Mouse (Mus musculus) urinary bladder, postnatal 4 days (tissue): Measurements from ENCODE around the gene Sco1.
A peak's percentile ranks its signal among the peaks of the same experiment; 100 is the strongest.
"Not testable (repeated sequence)": the region's sequence is repeated elsewhere in the genome, so short reads cannot be mapped to it uniquely, and the experiment has no call there.

ENCODE experiments used
- DNase-seq, 2 experiments: peaks; one replicate each; pipeline ENCODE4 v3.0.0; 2021 to 2022; ENCODE audit warnings: low spot score in 2 of 2

Gene Sco1

DNA sequence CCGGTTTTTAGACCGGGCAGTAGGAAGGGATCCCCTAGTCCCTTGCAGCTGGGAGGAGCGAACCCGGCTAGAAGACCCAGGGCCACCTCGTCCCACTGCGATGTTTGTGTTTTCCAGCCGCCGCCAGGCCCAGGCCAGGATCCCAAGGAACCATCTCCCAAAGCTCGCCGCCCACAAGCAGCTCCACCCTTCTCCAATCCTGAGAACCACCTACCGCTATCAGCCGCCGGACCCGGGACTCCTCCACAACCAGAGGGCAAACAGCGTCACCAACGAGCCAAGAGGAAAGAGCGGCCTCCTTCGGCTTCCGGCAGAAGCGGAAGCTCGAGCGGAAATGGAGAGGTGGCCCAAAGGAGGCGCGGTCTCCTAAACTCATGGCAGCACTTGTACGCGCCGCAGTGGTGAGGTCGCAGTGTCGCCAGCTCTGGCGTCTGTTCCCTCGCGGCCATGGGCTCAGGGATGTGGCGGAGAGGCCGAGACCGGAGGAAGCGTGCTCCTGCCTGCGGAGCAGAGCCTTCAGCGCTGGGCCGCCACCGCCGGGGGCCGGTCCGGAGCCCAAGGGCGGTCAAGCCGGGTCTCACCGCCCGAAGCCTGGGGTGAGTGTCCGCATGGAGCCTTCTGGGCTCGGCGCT is at the start of gene Sco1, which contains the start of gene Adprm:
Gene Sco1 (plus strand): TSS at position 350 of the 632 bp plus-strand sequence.
Gene Adprm (minus strand): TSS at position 274 of the 632 bp plus-strand sequence.
- peak; percentile 83 to 87 for DNase-seq

DNA sequence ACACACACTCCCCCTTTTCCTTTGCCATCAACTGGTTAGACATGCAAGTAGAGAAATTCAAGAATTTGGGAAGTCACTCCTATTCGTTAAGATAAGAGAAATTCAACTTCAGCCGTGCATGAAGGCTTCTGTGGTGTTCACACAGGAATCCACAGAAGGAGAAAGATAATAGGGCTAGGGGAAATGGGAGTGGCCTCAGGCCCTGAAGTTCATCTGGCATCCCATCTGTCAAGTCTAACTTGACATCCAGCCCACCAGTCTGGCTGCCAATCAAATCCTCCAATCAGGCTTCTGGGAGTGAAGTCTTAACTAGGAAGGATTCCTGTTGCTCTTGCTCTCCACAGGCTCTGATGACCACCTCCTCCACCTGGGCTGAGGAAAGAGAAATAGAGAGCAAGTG is 49.6 kb upstream of the Sco1 start:
- DNase-seq: no peak

DNA sequence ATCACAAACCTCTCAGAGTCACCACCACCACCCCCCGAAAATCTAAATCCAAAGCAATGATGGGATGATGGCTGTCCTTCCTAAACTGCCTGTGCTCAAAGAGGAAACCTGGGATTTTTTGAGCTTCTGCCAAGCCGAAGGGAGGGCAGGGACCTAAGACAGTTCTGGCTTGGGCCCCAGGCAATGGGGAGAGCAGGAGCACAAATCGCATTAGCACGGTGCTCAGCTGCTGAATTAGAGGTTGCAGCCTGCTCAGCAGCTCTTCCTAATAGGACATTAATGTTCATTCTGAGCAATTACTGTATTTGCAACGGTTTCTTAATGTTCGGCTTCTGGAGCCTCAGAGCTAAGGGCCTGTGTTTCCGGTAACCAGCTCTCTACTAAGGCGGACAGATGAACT is 44.5 kb upstream of the Sco1 start:
- DNase-seq: no peak

DNA sequence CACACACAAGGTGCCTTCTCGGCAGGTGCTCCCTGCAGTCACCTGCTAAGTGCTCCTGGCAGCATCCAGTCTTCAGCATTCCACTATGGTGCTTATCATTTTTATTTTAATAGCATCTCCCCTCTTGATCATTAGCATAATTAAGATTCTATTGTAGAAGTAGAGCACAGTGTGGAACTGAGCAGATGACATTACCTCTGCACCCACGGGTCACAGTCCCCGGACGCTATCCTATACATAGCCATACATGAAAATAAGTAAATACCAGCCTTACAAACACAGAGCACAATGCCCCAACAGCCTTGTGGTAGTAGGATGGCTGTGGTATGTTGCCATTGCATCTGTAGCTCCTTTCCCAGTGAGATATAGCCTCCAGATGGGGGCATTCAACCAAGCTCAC is 43.9 kb upstream of the Sco1 start:
- DNase-seq: no peak

DNA sequence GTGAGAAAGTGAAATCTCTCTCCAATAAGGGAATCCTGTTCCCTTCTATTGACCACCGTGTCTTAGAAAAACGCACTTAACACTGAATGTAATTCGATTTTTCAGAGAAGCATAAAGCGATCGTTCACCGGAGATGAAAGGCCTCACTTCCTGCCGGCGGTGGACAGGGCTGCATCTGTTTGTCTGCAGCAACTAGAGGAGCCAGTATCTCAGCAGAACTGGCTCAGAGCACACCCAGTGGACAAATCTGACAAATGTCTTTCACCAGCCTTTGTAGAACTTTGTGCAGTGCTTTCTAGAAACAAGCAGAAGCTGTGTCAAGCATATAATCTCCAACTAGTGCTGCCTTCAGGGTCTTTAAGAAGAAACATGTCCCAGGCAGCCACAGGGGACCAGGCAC is 42.0 kb upstream of the Sco1 start:
- DNase-seq: no peak

DNA sequence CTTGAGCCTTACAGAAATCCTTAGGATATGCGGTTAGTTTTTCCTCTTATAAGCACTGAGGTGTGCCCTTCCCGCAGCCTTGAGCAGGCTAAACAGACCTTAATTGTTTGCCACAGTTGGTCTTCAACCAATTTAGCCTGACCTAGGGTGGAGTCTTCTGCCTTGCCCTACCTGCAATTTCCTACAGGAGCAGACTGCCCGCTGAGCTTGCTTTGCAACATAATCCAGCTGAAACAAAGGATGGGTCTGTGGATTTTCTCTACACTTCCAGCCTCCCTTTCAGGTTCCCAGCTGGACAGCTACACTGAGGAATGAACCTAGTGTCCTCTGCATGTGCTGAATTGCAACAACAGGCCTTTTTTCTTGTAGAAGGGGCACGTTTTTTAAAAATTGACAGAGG is 40.8 kb upstream of the Sco1 start:
- DNase-seq: no peak

DNA sequence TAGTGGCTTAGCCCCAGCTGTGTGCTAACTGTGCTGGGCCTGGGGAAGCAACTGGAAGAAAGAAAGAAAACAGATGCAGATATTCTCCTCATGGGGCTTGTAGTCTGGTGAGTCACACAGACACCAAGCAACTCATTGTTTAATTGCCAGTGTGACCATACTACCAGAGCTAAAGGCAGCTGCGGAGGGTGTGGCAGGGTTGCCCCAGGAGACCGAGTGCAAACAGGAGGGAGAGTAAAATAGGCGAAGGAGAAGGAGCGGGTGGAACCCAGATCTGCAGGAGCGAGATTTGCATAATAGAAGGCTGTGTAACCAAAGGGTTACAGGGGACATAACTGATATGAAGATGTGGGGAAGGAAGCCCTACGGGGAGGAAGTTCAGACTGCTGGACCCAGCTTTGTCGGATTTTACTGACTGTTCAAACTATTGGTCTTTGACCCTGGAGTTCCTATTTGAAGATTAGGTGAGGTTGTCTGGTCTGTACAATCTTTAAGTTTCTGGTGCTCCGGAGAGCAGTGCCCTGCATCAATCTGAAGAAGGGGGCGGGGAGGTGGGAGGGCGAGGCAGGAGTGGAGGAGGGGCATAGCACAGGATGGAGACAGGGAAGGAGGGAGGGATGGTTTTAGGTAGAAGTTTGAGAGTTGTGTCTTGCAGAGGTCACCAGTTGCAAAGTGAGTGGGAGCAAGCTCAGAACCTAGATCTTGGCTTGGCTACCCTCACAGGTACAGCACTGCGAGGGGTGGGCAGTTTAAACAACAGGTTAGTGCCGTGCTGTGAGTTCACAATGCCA is 34.5 kb upstream of the Sco1 start:
- no peak for DNase-seq

DNA sequence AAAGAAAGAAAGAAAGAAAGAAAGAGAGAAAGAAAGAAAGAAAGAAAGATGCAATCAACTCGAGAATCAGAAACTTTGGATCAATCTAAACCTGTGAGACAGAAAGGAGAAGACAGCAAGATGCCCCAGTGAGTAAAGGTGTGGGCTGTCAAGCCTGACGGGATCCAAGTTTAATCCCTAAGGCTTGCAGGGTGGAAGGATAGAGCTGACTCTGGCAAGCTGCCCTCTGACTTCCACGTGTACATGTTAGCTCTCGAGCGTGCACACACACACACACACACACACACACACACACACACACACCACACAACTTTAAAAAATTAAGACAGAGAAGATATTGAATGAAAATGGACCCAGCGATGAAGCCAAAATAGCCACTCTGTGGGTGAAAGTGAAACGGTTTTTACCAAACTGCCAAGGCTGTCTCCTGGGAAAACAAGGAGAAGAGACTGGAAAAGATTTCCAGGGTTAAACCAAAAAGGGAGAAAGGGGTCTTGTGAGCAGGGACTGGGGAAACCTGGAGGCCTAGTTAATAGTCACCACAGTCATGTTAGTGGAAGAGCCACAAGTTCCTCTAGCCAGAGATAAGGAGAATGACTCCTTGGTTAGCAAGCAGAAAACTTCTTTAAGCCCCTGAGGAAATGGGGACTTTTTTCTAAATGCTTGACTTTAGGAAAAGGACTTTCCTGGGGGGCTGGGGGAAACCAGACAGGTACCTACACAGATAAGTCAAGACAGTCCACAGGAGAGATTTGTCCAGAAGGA is 32.6 kb upstream of the Sco1 start:
- no peak for DNase-seq

DNA sequence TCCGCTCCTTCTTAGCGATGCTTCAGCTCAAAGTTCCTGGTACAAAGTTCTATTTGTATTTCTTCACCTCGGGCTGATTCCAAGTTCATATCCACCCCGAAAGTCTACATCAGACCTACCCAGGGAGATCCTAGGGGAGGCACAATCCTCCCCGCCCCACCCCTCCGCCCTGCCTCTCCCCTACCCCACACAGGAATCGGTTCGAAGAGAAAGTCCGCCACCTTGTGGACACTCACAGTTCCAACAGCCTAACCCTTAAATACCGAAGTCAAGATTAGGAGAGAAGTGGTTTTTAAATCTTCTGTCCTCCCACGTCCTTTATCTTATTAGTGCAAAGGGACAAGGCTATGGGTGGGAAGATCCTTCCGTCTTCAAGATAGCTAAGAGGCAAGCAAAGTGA is 31.5 kb upstream of the Sco1 start:
- DNase-seq: peak; percentile 32 to 66

DNA sequence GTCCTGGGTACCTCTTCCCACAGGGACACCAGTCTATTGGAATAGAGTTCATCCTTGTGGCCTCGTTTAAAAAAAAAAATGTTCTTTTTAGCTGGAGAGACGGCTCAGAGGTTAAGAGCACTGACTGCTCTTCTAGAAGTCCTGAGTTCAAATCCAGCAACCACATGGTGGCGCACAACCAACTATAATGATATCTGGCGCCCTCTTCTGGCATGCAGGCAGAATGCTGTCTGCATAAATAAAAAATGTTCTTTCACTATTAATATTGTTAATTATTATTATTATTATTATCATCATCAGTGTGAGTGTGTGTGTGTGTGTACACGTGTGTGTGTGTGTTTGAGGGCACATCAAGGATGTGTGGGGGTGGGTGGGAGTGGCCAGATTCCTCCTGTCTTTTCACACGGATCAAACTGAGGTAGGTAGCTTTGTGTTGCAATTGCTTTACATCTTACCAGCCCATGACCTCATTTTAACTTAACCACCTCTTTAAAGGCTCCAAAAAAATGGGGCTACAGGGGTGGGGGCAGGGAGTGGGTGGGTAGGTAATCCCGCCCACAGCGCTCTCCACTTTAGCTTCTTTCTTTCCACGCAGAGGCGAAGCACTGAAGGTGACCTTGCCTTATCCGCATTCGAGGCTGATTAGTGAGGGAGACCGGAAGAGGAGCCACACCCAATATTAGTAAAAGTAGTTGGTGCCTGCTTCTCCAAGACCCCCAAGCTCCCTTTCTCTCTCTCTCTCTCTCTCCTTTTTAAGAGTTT is 29.9 kb upstream of the Sco1 start:
- DNase-seq: no peak

DNA sequence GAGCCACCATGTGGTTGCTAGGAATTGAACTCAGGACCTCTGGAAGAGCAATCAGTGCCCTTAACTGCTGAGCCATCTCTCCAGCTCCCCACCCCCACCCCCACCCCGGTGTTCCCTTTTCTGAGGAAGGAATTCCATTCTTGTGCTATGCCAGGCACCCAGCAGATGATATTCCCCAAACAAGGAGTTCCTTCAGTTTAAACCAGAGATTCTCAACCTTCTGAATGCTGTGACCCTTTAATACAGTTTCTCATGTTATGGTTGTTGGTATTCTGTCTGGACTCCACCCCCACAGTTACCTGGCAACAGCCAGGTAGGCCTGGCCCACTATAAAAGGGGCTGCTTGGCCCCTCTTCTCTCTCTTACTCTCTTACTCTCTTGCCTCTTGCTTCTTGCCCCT is 29.3 kb upstream of the Sco1 start:
- DNase-seq: not testable (repeated sequence)

DNA sequence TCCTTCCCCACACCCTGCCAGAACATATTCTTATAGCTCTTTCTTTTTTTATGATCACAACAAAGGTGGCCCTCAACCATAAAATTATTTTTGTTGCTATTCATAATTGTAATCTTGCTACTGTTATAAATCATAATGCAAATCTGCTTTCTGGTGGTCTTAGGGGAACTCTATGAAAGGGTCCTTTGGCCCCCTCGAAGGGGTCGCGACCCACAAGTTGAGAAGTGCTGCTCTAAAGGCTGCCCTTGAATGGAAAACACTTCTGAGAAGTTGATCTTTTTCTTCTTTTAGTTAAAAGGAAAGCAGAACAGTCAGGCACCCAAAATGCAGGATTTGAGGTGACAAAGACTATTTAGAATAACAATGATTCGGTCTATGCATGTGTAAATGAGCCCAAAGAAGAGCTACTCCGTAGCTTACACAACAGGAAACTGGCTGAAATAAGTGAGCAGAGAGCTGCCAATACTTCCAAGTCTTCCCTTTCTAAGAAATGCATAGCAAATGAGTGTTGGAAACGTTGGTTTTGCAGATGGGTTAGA is 28.6 kb upstream of the Sco1 start:
- DNase-seq: no peak

DNA sequence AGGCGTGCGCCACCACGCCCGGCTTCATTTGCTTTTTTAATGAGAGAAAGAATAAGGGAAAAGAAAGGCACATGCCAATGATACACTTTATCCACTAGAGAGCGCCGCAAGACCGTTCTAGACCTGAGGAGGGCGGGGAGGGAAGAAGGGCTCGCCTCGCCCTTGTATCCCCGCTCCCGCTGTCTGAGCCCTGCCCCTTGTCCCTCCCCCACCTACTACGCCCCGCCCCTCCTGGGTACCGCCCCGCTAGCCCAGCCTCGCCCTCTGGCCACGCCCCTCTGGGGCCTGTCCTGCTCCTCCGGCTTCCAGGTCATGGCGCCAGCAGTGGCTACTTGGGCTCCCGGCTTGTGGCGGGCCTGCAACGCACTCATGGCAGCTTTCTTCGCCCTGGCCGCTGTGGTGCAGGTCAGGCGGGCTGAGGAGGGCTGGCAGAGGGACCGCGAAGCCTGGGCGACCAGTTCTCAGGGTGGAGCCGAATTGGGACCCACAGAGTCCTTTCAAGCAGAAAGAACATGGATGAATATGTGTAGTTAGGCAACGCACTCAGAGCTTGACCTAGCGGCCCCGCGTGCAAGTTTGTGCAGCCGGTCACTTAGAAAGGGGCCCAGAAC is 27.5 kb upstream of the Sco1 start, which contains the start of gene Tmem220:
Gene Tmem220 (plus strand): TSS at position 288 of the 611 bp plus-strand sequence.
- peak; percentile 92 to 94 for DNase-seq

DNA sequence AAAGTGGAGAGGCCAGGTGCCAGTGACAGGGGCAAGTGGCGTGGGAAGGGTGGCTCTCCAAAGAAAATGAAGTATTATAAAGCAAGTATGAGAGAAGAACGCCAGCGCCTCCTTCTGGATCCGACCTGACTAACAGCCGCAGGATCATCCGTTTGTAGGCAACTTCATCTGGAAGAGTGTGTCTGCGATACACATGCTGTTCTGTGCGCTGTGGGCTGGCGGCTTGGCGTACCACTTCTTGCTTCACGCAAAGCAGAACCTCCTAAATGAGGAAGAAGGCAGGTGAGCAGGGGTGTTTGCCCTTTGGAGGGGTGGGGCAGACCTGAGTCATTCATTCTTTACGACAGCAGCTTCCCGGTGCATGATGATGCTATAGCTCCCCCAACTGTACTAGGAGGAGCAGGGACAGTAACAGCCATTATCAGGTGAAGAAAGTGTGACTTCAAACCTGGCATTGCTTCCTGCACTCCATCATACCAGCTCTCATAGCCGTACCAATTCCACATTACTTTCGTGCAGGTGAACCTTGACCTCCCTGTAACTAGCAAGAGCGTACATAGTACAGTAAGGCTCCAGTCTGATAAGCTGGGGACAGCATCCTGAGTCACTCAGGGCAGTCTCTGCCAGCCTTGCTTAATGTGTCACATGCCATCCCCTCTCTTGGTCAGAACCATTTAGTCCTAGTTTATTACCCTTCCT is 21.4 kb upstream of the Sco1 start:
- no peak for DNase-seq

DNA sequence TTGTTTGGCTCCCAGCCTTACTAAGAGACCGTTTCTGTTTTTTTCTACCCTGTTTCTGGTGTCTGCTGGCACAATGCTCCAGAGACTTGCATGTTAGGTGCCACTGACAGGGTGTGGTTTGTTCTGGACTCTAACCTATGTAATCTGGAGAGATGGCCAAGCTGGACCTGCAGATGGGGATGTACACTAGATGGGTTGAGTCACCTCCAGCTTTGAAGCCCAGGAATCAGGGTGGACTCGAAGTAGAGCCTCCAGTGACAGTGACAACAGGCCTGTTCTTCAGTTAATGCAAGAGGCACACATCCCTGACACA is 20.9 kb upstream of the Sco1 start:
- DNase-seq: no peak

DNA sequence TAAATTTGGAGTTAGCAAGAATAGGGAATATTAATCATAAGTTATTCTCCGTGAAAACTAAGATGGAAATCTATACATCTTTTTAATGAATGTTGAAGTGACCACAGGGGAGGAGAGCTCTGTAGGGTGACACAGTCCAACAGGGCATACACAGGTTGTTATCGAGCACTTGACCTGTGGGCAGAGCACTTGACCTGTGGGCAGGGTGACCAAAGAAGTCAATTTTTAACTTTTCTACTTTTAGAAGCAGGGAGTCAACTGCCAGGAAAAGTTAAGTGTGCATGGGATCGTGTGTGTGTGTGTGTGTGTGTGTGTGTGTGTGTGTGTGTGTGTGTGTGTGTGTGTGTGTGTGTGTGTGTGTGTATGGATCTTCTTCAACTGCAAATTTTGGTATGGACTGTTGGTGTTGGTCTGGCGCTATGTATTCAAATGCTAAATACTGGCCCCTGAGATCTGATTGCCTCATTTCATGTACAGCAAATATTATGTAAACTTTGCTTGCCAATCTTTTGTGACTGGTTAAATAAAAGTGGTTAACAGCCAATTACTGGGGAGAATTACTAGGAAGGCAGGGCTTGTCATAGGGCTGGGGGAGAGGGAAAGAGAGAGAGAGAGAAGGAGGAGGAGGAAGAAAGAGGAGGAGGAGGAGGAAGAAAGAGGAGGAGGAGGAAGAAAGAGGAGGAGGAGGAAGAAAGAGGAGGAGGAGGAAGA is 17.5 kb upstream of the Sco1 start:
- DNase-seq: no peak

DNA sequence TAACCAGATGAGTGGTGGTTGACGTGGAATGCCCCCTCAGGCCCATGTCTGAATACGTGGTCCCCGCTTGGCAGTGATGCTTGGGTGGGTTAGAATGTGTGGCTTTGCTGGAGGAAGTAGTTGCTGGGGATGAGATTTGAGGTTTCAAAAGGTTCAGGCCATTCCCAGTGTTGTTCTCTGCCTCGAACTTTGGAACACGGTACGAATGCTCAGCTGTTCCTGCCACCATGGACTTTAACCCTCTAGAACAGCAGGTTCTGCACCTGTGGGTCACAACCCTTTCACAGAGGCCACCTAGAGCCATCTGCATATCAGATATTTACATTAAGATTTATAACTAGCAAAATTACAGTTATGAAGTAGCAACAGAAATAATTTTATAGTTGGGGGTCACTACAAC is 16.2 kb upstream of the Sco1 start:
- no peak for DNase-seq

DNA sequence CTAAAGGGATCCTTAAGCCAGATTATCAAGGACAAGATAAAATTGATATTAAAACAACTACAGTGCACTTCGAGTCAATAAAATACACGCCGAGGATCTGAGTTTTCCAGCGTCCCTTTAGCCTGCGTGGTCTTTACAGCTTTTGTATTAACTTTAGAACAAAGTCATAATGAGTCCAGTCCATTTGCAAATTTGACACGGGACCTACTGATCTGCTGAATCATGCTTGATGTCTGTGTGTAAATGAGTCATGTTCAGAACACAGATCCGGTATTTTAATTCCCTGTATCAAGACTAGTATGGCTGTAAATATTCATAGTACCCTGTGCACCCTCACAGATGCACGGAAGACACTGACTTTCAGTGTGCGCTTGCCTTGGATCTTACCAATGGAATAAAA is 15.6 kb upstream of the Sco1 start:
- DNase-seq: no peak

DNA sequence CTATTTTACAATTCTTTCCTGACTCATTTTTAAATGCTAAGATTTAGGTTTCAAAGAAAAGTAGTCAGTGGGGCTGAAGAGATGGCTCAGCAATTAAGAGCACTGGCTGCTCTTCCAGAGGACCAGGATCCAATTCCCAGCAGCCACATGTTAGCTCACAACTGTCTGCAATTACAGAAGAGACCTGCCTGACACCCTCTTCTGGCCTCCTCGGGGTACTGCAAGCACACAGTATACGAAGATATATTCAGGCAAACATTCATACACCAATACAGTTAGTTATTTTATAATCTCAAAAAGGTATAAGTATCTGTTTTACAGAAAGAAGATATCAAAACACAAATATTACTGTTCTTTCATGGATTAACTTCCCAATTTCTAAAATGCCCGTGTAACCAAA is 12.7 kb upstream of the Sco1 start:
- no peak for DNase-seq

DNA sequence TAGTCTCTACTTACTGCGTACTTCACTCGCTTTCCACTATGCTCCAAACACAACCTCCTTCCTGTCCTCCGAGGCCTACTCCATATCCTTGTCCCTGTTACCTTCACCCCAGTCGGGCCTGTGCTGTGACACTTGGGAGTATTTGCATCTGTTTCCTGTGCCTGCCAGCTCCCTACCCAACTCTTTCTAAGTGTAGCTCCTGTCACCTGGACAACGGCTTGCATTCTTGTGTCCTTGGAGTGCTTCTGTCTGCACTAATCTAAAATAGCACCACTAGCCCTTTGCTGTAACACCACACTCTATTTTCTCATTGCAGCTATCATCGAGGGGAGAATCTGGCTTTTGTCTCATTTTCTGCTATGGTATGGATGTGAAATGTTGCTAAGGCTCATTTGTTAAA is 12.0 kb upstream of the Sco1 start:
- DNase-seq: no peak
